Mouse (Mus musculus) T-cell, adult 2 months (primary cell): Measurements from ENCODE around the gene Itpkc.

Source experiments
- DNase-seq: peaks from one replicate; pipeline ENCODE4 v3.0.0; 2022; ENCODE audit warnings: low spot score

Gene Itpkc

DNA sequence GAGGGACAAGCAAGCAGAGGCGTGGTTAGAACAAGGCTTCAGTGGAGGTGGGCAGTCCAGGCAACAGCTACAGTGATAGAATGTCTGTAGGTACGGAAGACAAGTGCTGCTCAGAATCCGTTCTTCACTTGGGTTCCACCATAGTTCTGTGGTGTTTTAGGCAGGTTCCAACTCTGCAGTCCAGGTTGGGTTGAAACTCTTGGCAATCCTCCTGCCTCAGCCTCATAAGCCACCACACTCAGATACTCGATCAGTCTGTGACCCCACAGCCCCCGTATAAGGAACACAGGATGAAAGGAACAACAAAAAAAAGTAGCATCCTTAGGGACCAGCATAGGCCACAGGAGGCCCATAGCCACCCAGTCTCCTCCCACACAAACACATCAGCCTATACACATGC is 36.0 kb downstream of the Itpkc start:
- DNase-seq: no peak

DNA sequence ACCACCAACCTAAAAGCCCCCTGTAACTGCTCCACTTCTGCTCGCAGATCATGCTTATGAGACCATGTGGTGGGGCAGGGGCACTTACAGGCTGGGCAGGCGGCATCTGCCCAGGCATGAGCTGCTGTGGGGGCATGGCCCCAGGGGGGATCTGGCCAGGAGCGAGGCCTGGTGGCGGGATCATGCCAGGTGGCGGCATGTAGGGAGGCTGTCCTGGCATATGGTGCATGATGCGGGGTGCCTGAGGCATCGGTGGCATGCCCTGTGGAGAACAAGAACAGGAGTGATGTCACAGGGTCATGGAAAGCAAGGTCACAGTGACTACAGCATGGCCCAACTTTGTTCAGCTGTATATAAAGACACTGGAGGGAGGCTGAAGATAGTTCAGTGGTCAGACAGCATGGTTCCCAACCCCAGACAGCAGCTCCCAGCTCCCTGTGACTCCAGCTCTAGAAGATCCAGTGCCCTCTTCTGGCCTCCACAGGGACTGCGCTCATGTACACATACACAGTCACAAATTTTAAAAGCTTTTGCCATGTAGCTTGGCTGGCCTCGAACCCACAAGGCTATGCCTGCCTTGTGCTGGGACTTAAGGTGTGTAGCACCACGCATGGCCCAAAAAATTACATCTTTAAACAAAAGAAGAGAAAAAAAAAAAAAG is 39.1 kb downstream of the Itpkc start:
- no peak for DNase-seq

DNA sequence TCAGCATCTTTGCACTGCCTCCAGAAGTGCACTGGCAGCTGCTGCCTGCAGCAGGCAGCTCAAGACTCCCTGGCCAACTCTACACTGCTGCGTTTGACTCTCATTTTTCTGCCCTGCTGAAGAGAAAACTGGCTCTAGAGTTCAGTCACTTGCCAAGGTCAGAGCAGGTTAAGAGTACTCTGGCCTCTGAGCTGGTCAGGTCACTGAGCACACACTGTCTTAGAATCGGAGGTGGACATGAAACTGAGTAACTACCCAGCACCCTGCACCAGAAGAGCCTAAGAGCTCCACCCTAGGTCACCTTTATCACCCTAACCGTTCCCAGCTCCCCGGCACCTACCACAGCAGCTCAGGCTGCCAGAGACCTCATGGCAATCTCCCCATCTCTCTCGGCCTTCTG is 42.5 kb downstream of the Itpkc start:
- no peak for DNase-seq

- DNase-seq: peak; percentile 43
These were observed 43.5 kb downstream of the Itpkc start for GRCm38 (mm10) chr7:27184964-27185363.

- no peak for DNase-seq
These were observed 46.0 kb downstream of the Itpkc start for GRCm38 (mm10) chr7:27182498-27182897.

- DNase-seq: no peak
These were observed 47.4 kb downstream of the Itpkc start, which contains the start of the genes Gm21983 and Mia for GRCm38 (mm10) chr7:27180837-27181695. Gene Gm21983, minus strand, starts transcription at chr7:27181086. Gene Mia, minus strand, starts transcription at chr7:27181157.

DNA sequence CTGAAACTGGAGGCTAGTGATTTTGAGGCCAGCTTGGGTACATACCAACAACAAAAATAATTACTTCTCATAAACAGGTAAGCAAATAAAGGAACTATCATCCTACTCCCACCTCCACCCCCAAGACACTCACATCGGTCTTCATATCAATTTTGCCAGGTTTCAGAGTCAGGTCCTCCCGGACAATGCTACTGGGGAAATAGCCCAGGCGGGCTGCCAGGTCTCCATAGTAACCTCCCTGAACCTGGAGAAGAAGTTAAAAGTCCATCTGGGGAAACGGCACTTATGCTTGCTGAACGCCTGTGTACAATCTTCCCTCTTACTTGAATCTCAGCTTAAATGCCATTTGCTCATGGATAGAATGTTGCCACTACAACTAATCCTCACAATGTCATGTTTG is 48.4 kb downstream of the Itpkc start:
- no peak for DNase-seq

DNA sequence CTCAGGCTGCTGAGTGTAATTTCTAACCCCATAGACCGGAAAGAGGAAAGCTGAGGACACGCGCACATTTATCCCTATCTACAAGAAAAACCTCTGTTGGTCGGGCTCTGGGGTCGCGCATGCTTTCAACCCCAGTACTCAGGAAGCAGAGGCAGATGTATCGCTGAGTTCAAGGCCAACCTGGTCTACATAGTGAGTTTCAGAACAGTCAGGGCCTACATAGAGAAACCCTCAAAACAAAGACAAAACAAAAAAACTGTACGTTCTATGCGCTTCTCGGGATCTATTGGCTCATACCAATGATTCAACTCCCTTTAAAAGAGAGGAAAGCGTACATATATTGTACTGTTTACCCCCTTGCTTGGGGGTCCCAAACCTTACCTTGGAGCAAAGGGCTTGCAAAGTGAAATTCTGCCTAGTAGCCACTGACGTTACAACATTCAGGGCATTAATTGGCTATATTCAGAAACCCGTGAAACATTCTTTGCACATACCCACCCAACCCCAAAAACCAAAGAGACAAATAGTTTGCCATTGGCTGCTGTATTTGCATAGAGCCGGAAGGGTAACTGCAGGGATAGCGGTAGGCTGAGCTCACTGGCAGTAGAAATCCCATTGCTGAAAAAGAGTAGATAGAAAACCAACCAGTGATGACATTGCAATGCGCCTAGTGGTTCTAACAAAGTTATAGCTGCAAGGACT is 49.1 kb downstream of the Itpkc start:
- DNase-seq: no peak

GRCm38 (mm10) chr7:27178324-27179216 is 49.9 kb downstream of the Itpkc start, which contains the start of gene Rab4b:
Gene Rab4b, minus strand, starts transcription at chr7:27178896.
- peak; percentile 99 for DNase-seq

DNA sequence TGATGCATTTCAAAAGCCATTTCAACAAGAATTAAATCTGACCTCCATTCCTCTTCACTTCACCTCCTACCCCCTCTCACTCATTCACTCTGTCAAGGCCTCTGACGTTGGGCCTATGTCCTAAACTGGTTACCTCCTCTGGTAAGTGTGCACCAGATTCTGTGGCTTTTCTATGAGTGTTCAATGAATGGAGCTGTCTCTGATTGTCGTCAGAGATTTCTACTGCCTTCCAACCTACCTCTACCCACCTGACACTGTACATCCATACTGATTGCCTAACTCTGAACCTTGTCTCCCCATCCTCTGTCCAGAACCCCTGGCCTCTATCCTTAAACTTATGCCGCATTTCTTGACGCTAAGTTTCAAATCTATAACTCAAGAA is 50.5 kb downstream of the Itpkc start:
- peak; percentile 23 for DNase-seq

DNA sequence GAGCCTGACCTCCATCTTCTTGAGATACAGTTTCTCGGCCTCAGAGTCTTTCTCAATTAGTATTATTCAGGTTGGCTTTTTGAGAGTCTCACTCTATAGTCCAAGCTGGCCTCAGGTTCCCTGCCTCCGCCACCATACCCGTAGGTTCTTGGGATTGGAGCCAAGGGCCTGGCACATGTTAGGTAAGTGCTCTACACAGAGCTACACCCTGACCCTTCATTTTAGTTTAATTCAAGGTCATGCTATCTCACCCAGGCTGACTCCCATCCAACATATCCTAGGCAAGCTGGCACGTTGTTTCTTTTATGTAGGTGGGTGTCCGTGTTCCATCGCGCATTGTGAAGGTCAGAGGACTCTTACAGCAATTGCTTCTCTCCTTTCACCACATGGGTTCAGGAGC is 53.6 kb downstream of the Itpkc start:
- DNase-seq: no peak

DNA sequence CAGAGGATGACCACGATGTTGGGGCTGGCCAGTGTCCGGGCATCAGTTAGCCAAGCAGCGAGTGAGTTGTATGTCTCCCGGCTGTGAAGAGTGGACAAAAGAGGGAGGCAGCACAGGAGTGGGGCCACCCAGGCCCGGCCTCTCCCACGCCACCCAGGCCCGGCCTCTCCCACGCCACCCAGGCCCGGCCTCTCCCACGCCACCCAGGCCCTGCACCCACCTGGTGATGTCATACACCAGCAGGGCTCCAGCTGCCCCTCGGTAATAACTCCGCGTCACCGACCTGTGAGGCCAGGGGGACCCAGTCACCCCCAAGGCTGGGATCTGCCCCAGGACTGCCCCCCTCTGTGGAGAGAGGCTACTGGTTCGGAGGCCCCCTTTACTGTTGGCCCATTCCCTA is 54.0 kb downstream of the Itpkc start:
- DNase-seq: no peak

DNA sequence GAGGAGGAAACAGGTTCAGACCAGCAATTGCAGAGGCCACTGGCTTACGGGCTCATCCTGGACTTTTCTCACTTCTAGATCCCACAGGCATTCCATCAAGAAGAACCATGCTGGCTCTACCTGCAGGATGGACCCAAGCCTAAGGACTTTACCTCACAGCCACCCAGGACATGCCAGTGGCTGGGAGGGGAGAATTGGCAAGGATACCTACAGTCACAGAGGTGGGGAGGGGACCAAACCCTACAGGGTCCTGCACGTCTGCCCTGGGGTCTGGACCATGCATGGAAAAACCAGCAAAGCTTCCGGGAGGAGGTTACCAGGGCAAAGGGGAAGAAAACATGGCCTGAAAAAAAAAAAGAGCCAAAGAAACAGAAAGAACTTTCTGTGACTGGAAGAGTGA is 57.5 kb downstream of the Itpkc start:
- DNase-seq: no peak

GRCm38 (mm10) chr7:27168371-27168770 is 60.1 kb downstream of the Itpkc start:
- DNase-seq: no peak

GRCm38 (mm10) chr7:27167475-27168094 is 60.9 kb downstream of the Itpkc start:
- no peak for DNase-seq

DNA sequence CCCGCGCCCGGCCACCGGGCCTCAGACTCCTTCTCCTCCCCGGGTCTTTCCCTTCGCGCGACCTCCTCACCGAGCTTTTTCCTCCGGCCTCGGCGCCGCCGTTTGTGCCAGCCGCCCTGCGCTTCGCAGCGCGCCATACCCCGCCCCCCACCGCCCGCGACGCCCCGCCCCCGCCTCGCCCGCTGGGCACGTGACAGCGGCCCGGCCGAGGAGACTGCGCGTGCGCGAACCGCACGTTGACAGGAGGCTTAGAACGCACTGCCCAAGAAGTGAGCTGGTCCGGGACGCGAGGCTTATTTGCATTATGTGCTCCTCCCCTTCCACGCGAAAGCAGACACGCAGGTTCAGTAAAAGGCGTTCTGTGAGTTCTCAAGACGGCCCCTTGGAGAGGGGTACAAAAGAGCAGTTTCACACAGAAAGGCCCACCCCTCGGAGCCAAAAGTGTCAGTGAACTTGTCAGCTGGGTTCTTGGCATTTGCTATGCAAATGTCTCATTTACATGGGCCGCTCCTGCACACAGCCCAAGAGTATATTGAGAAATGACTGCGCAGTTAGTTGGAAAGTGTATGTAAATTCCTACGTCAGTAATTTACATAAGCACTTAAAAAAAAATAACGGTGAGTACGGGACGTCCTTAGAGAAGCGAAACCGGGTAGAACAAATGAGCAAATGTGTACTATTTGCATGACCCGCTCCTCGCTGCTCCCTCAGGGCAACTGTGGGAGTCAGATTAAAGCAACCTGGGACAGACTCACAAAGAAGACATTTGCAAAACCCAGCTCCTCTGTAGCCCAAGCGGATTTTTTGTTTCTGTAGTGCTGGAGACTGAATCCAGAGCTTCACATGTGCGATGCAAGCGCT is 61.6 kb downstream of the Itpkc start, which contains the start of gene Egln2:
Gene Egln2, minus strand, starts transcription at position 189 of the 861 bp plus-strand sequence.
- DNase-seq: peak; percentile 96

DNA sequence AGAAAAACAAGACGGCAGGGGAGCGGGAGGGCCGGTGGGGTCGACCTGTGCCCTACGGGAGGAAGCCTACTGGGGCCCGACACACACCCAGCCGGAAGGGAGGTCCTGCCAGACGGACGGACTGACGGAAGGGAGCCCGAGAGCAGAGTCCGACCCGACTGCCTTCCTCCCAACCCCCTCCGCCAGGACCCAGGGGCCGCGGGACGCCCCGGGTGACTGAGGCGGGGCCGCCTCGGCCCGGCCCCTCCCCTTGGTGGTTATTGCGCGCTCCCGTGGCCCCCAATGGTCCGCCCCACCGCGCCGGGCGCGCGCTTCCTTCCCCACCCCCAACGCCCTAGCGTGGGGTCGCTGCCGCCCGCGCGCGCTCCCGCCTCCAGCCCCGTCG is 62.2 kb downstream of the Itpkc start:
- DNase-seq: peak; percentile 76

DNA sequence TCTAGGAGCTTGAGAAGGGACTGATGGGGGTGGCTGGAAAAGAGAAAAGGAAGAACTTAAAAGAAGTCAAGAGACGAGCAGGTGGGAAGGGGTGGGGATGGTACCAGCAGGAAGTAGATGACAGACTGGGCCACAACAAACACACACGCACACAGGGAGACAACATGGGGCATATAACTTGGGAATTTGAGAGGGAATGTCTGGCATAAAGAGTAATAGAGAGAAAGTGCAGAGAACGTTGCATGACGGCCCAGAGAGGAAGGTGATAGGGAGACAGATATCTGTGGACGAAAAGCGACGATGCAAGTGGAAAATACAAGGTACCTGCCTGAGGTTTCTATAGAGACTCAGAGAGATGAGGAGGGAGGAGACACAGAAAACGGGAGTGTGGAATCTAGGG is 62.8 kb downstream of the Itpkc start:
- DNase-seq: no peak

- no peak for DNase-seq
These were observed 63.3 kb downstream of the Itpkc start for GRCm38 (mm10) chr7:27165007-27165655.
